Mouse (Mus musculus) left cerebral cortex, adult 18-20 months (tissue): Measurements from ENCODE around the gene Prkce. TPM values are rescaled to one million over a fixed set of nuclear protein-coding genes. Genes with fewer than 3 reads are reported as not detected.

Experiments used
- DNase-seq, 2 experiments: peaks; one replicate each; pipeline ENCODE4 v3.0.0; 2021 to 2022; ENCODE audit warnings: low spot score in 2 of 2, mixed read lengths in 1 of 2
- total RNA-seq, 2 experiments: library from RNA; stranded (reverse); gene quantifications; 2 replicates each; pipeline ENCODE4 v1.2.3; 2021

Gene Prkce
- total RNA-seq, 2 experiments from 2014 or later: 270 to 276 TPM

DNA sequence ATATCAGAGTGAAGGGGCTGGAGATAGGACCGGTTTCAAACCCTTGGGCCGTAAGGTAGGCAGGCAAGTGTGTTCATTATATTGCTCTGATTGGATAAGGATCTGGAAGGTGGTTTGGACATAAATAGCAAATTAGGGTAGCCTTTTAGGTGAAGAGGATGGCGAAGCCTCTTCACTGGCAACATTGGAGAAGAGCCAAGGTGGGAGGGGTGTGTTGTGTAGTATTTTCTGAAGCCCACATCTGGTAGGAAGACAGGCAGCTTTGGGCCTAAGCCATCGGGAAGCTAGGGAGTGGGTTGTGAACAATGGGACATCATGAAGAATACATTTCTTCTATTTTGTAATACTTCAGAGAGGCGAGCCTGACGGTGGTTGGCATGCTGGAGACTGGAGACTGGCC, 125.1 kb downstream of the Prkce start:
- no peak for DNase-seq

DNA sequence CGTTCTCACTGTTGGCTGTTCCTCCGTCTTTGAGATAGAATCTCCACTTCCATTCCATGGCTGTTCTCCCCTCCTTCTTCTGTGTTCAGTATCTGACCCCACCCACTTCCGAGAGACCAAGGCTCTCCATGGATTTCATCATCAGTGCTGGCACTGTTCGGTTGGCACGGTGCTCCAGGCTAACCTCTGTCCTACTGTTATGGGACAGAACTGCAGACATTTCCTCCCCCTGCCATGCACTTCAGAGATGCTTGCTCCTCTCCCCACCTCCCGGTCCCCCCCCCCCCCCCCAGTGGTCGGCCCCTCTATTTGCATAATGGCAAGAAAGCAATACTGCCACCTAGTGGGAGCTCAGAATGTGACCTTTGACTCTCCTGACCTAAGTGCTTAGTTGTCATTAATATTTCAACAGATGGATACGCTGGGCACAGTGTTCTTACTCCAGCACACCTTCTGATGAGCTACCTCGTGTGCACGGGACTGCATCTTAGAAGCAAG, 125.7 kb downstream of the Prkce start:
- no peak for DNase-seq

DNA sequence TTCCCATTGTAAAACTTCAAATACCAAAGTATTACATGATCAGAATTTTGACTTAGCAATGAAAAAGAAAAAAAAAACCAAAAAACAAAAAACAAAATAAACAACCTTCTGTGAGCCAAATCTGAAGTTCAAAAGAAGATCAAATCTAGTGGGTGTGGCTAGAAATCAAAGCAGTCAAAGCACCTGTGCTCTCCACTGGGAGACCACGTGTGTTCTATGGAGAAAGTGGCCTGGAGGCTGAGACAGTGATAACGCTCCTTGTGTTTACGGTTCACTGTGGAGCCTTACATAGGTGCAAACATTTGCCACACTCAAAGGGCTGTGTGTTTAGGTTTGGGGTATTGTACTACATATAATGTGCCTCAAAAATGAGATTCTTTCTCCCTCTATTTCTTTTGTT, 132.0 kb downstream of the Prkce start:
- no peak for DNase-seq

DNA sequence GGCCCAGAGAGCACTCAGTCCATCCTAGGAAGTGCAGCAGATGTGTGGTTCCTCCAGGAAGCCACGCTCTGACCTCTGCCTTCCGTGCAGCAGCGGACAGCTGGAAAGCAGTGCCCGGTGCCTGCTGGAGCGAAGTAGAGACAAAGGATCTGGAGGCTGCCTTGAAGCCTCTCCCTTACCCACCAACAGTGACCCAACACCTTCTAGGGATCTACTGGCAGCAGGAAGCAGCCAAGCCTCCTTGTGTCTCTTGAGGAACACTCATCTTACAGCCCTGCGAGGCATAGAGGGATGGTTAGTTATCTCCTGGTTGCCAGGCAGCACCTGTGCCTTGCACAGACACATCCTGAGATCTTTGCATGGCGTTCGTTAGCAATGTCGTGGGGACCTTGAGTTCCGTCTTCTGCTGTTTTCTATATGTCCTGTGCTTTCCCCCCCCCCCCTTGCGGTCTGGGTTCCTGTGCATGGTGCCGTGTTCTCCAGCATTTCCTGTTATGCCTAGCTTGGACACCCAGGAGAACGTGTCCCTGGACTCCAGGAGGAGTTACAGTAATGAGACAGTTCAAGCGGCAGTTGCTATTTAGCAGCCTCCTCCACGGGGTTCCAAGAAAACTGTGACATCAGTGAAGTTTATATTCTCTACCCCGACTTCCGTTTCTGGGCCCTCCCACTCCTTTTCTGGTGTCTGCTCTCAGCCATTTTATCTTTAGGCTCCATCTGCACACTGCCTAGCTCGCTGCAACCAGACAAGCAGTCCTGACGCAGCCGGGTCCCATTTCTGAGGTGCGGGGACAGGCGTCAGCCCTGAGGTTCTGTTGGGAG, 133.4 kb downstream of the Prkce start:
- peak; percentile 63 to 80 for DNase-seq

DNA sequence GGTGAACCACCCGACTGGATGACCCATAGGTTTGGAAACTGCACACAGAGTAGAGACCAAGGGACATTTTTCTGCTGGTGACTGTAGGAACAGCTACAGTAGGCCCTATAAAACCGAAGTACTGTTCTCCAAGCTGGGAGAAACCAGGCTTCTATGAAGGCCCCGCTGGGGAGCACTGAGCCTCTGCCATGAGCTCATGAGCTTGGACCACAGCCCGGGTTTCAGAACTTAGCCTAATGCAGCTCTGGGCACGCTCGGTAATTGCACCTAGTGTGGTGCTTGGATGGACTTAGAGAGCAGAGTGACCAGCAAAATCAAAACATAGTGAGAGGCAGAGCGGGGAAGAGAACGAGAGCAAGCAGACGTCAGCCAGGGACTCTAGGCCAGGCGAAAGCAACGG, 134.7 kb downstream of the Prkce start:
- peak in 1 of 2 experiments; percentile 15 for DNase-seq

DNA sequence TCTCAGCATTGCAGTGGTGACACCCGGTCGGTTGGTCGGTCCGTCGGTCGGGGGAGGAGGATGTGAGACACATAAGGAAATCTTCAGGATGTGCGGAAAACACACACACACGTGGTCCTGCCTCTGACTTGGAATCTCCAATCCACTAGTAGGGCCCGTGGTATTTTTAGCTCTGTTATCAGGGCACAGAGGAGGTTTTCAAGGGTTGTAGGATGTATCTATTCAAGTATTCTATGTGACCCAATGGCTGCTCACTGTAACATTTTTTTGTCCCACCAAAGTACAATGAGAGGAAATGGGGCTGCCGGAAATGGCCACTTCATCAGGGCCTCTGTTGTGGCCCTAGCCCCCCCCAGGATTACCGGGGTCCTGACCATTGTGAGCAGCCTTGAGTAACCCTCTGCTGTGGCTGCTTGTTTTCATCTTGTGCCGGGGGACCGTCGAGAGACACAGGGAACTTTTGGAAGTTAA, 135.3 kb downstream of the Prkce start:
- no peak for DNase-seq

DNA sequence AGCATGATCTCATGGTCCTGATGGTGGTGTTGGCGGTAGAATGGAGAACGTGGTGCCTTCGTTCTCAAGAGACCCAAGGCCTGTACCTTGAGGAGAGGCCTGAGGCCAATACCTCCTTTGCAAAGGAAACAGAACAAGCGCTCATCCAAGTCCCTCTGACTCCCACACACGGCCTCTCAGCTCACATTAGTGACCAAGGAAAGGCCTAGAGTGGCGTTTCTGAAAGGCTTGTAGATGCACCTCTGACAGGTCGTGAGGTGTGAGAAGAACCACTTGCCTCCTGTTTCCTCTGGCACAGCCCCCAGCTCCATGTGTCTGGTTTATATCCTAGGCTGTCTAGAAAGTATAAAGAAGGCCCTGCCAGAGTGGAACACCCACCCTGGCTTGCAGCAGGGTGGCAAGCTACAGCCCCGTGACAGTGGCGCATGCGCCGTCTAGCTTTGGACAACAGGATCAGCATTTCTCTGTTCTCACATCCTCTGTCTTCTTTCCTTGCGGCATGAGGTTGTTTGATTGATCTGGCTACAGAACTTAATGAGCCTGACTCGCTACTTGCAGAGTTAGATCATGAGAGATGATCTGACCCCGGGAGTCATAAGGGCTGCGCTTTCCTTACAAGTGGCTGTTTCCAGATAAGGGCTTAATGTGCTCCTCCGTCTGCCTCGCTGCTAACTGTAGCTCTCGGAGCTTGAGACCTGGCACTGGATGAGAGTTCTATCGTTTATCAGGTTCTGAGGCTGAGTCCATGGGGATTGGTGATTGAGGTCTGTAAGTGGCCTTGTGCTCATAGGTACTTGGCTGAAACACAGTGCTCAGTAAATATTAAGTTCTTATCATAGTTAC, 136.0 kb downstream of the Prkce start:
- DNase-seq: no peak

DNA sequence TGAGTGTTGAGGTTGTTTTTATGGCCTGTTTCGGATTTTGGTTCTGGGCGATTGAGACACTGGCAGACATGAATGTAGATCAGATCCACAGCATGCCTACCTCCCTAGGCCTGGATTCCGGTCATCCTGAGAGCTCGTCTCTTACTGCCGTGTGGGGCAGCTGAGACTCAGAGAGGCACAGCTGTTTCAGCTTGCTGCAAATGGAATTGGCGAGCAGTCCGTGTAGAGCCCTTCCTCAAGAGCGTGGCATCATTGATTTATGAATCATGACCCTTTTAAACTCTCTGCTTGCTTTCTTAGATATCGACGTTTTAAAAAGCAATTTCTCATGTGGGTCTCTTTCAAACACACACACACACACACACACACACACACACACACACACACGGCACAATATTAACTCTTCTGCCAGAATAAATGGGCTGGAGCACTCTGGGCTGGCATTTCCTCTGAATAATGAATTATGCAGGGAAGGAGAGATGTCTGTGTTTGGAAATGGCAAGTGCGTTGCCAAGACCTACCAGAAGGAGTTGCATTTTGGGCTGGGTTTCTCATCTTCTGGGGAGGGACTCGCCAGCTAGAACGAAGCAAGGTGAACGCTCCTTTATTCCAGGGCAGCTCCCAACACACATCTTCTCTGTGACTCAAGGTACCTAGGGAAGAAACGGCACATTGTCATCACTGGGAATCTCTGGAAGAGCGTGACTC, 137.5 kb downstream of the Prkce start:
- no peak for DNase-seq

DNA sequence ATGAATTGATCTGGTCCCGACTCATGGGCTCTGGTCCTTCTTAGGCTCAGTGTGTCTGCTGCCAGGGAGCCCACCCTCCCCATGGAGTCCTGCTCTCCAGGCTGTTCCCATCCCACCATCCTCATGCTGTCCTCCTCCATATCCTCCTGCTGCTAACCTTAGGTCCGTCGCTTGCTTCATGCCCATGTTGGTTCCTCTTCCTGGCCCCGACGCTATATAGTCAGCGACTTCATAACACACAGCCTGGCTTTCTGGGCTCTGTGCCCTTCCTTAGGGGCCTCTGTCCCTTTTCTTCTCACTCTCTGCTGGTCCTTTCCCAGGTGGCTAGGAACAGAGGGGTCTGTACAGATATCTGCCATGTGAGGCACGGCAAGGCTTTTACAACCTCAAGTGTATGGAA, 138.6 kb downstream of the Prkce start:
- DNase-seq: no peak

DNA sequence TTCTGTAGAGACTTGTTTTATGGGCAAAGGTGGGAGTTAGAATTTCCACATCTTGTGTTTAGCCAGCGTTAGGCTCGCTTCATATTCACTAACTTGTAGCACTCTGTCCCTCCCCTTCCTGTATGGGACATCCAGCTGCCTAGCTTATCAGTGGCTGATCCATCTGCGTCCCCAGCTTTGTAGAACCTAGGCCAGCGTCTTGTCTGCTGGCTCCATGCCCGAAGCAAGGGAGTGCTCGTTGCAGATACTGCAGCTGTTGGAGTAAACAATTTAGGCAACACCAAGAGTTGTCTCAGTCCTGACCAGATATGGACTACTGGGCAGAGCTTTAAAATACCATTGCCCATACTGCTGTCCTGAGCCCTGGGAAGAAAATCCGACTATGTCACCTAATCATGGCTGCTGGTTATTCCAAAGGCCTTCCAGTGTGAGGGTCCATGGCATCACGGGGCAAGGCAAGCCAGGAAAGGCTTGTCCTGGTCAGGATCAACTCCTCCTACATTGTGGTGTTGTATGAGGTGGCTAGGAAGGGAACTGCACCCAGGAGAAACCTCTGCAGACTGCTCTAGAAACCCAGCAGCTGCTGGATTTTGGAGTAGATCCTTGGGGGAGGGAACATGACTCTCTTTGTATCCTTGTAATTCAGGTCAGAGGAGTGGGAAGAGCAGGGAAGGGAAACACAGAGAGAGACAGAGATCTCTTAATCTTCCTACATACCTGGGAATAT, 146.0 kb downstream of the Prkce start:
- DNase-seq: no peak

DNA sequence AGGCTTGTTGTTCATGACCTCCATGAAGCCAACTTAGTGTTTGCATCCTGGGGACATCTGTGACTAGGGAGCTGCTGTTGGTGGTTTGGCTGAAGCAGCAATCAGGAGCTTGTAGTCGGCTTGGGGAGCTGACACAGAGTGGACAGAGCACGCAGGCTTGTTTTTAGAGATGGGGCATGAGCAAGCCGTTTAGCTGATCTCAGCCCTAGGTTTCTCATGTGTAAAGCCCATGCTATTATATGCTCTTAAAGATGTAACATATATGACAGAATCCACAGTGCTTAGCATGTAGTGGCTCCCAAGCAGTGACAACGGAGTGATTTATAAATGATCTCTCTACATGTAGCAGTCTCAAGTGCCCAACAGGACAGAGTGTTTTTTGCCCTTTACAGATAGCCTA, 148.3 kb downstream of the Prkce start:
- no peak for DNase-seq

DNA sequence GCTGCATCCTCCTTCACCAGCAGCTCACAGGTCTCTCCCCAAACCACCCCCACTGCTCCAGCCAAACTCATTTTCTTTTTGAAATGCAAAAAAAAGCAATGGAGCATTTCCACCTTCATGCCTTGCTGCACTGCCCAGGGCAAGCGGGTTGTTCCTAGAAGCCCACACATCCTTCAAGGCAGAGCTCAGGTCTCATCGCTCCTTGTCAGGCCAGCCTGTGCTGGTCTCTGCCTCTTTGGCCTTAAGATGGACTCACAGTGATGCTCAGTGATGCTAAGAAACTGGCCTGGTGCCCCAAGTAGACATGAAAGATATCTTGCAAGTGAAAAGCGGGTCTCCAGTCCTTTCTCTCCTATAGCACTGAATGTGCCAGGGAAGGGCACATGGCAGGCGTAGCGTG, 149.2 kb downstream of the Prkce start:
- DNase-seq: no peak

DNA sequence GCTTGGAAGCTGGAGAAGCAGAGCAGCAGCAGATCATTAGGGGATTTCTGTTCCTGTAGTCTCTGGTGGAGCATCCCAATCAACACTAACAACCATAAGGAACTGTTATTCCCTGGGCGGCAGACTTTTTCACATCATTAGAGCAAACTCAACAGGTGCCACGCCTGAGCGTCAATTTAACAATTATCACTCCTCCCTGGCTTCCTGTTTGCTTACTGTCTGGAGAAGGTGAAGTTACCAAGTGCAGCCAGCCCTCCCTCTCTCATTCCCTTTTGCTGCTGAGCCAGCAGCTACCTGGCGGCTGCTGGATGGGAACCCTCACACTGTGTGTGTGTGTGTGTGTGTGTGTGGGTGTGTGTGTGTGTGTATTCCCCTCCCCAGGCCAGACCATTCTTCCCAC, 149.6 kb downstream of the Prkce start:
- DNase-seq: no peak

DNA sequence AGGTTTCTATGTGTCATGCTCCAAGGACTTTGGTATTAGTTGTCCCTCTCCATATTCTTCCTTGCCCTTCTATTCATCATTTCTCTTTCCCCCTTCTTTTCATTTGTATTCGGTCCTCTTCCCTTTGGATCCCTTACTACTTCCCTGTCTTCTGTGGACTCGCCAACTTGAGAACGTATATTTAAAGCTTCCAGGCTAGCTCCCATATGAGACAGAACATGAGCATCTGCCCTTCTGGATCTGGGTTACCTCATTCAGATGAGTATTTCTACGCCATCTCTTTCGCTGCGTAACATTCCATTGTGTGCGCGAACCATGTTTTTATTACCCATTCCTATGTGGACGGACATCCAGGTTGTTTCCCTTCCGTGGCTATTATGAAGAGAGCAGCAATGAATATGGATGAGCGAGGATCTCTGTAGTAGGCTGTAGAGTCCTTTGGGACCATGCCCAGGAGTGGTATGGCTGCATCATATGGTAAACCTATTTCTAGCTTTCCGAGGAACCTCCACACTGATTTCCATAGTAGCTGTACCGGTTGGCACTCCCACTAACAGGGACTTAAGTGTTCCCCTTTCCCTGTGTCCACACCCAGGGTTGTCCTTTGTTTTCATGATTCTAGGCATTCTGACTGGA, 152.5 kb downstream of the Prkce start:
- peak; percentile 68 to 75 for DNase-seq

DNA sequence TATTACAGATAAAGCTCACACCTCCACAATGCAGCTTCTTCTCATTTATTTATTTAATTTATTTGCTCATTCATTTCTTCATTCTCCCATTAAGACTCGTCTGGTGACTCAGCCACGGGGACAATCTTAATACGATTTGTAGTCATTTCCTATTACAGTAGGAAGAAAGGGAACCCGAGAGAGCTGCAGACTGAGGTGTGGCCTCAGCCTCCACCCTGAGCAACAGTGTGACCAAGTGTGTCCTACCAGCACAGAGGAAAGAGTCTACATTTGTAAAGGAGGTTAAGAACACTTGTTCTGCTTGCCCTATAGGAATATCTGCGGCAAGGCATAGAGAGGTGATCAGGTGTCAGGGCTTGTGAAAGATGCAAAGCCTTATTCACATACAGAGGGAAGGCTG, 155.3 kb downstream of the Prkce start:
- no peak for DNase-seq

DNA sequence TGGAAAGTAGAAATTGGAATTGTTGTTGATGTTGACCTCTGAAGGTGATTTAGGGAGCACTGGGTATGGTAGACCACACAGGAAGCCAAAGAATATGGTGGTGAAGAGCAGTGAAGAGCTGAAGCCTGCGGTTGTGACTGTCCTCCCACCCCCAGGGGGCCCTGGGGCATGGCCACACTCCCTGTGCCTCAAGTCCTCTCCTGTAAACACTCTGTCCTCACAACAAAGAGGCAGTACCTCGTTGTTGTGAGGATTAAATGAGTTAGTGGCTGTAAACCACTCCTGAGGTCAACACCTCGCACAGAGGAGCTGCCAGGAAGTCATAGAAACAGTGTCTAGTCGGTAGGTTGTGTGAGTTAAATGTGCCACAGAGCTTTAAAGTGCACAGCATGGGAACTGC, 155.7 kb downstream of the Prkce start:
- DNase-seq: no peak

DNA sequence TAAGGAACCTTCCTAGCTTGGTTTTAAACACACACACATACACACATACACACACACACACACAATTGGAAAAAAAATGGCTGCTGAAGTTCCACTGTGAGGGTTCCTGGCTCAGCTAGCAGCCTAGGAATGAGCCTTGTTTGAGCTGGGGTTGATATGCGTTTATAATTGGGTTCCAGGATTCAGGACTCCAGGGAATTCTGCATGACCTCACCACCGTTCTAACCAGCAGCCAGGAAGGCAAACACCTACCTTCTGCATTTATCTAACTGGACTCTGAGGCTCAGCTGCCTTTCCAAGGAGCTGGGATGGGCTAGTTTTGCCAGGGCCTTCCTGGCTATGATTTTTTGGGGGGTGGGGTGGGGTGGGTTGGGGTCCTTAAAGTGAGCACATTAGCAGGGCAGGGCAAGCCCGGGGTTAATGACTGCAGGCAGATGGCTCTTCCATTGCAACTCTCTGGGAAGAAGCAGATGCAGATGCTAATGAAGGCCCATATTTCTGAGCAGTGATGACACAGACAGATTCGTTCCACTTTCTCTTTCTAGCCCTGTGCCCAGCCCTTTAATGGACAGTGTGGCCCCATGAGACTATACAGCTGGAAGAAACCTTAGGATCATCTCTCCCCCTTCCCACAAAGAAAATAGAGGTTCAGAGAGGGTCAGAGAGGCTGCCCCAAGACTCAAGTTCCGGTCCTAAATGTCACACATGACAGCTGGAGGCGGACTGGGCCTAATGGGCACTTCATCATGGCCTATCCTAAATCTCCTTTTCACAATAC, 156.5 kb downstream of the Prkce start:
- DNase-seq: no peak

DNA sequence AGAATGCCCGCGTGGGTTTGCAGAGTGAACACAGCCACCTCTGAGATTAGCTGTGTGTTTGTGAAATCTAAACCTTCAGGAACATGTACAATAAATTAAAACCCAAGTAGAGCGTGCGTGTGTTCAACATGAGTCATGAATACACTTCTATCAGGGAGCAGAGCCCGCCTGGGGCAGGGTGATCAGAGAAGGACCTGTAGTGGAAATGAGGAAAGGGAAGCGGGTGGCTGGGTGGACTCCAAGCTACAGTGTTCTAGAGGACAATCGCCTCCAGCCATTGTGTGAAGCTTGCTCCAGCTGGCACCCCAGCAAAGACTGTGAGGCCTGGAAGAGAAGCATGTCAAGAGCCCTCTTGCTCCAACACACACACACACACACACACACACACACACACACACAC, 157.2 kb downstream of the Prkce start:
- DNase-seq: no peak

DNA sequence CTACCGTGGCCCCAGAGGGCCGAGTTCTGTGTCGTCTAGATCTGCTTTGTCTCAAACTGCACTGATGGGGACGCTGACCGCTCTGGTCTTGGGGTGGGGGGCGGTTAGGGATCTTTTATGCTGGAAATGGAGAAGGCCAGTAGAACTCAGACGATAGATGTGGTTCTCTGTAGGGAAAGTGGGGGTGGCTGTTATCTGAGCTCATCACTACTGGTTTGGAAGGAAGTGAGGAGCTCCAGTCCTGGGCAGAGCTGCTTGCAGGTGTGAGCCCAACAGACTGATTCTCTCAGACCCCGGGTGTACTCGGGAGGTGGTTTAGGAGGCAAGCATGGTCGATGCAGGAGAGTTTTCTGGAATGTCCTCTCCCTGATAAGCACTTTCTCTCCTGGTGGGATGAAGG, 157.7 kb downstream of the Prkce start:
- DNase-seq: no peak

DNA sequence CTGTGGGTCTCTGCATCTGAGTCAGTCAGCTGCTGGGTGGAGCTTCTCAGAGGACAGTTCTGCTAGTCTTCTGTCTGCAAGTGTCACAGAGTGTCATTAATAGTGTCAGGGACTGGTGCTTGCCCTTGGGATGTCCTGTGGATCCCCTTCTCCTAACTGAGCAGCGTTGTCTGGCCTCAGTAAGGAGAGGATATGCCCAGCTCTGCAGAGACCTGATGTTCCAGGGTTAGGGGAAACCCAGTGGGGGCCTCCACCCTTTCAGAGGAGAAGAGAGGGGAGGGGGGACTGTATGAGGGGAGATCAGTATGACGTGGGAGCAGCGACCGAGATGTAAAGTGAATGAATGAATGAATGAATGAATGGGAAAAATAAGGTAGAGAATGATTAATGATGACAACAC, 160.4 kb downstream of the Prkce start:
- DNase-seq: no peak
